Mouse (Mus musculus) adrenal gland, adult (tissue): ENCODE data around the gene P2rx6.
A peak's percentile ranks its signal among the peaks of the same experiment; 100 is the strongest.
"Not testable (repeated sequence)": the region's sequence is repeated elsewhere in the genome, so short reads cannot be mapped to it uniquely, and the experiment has no call there.

ENCODE experiments used
- DNase-seq, 2 experiments: peaks; one replicate each; pipeline ENCODE4 v3.0.0; 2022 to 2023; ENCODE audit warnings: low spot score in 1 of 2; ENCODE audit not compliant: inconsistent age in 2 of 2

The P2rx6 gene

GRCm38 (mm10) chr16:17561128-17561750, 446 bp upstream of the P2rx6 start, which contains the start of gene Lrrc74b:
TSS of gene Lrrc74b (minus strand) at chr16:17561247.
- DNase-seq, result peak; percentile 71 to 78

GRCm38 (mm10) chr16:17563580-17563979, 1.9 kb downstream of the P2rx6 start:
- DNase-seq, result no peak

- no peak for DNase-seq
Measured at GRCm38 (mm10) chr16:17564221-17564620, 2.5 kb downstream of the P2rx6 start.

GRCm38 (mm10) chr16:17564771-17565170, 3.1 kb downstream of the P2rx6 start:
- no peak for DNase-seq

GRCm38 (mm10) chr16:17566186-17566585, 4.5 kb downstream of the P2rx6 start:
- DNase-seq, result no peak

- DNase-seq, result peak; percentile 76 to 88
Measured at GRCm38 (mm10) chr16:17575870-17576824, 14.5 kb downstream of the P2rx6 start.

GRCm38 (mm10) chr16:17576825-17577215, 15.1 kb downstream of the P2rx6 start:
- DNase-seq, result no peak

GRCm38 (mm10) chr16:17583064-17583463, 21.4 kb downstream of the P2rx6 start, which contains the start of gene Slc7a4:
TSS of gene Slc7a4 (minus strand) at chr16:17583214.
- DNase-seq, result peak in 1 of 2 experiments; percentile 43

- peak; percentile 54 to 79 for DNase-seq
Measured at GRCm38 (mm10) chr16:17584555-17584954, 22.9 kb downstream of the P2rx6 start.

- DNase-seq, result no peak
Measured at GRCm38 (mm10) chr16:17590731-17591130, 29.0 kb downstream of the P2rx6 start.

GRCm38 (mm10) chr16:17600944-17601562, 39.4 kb downstream of the P2rx6 start:
- DNase-seq, result peak in 1 of 2 experiments; percentile 36

GRCm38 (mm10) chr16:17604941-17605340, 43.3 kb downstream of the P2rx6 start:
- no peak for DNase-seq

- DNase-seq, result no peak
Measured at GRCm38 (mm10) chr16:17605684-17606083, 44.0 kb downstream of the P2rx6 start.

- no peak for DNase-seq
Measured at GRCm38 (mm10) chr16:17611383-17611782, 49.7 kb downstream of the P2rx6 start.

- not testable (repeated sequence) for DNase-seq
Measured at GRCm38 (mm10) chr16:17614740-17615139, 53.1 kb downstream of the P2rx6 start.

GRCm38 (mm10) chr16:17616212-17616611, 54.5 kb downstream of the P2rx6 start:
- DNase-seq, result no peak

- peak; percentile 23 to 65 for DNase-seq
Measured at GRCm38 (mm10) chr16:17617922-17618565, 56.4 kb downstream of the P2rx6 start.

GRCm38 (mm10) chr16:17619198-17620105, 57.8 kb downstream of the P2rx6 start, which contains the start of gene Smpd4:
TSS of gene Smpd4 (plus strand) at chr16:17619354.
- DNase-seq, result peak; percentile 86 to 98

- DNase-seq, result no peak
Measured at GRCm38 (mm10) chr16:17621936-17622335, 60.3 kb downstream of the P2rx6 start.
